10 mouse cellular contexts compared by ENCODE assay signal in the genomic region with DNA sequence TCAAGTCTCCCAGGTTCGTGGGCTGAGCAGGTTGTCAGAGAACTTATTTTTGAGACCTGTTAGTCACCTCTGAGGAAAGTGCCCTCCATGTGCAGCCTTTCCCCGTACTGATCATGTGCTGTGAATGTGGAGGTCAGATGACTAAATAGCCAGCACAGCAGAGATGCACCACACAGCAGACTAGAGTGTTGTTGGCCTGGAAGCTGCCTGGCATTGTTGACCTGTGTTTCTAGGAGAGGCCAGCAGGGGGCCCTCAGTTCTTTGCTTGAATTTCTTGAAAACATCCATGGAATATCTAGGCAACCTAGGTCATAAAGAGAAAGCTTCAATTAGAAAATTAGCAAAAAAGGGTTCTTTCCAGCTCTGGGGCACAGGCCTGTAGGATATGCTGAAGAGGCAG. TPM values are rescaled to one million over a fixed set of nuclear protein-coding genes. Genes with fewer than 3 reads are reported as not detected.
DNase-seq lines count a peak whose midpoint lies in the region; ATAC-seq lines count a peak whose summit lies in the region.
"Had no signal": no experiment of that assay in that cellular context is flagged by ENCODE, and none has a peak within 500 bp of the region (broad histone marks: within the 10 kb centered on the region; RNA-seq: fewer than 3 reads in every experiment).

No protein-coding gene starts in this region.

- H3K27ac ChIP-seq in hindbrain, embryonic 11.5 days (ENCODE audit: low read depth, low read length), result no peak overlapping the region
- no peak overlapping the region for H3K27ac ChIP-seq in hindbrain, embryonic 16.5 days (ENCODE audit: low read depth, low read length)
- H3K27ac ChIP-seq: embryonic facial prominence, embryonic 12.5 days had no signal

- no peak overlapping the region for H3K4me2 ChIP-seq in hindbrain, embryonic 11.5 days (replicated peaks; ENCODE audit: low read depth, low read length)
- no peak overlapping the region for H3K4me2 ChIP-seq in hindbrain, embryonic 16.5 days (ENCODE audit: low read length)
- H3K4me2 ChIP-seq: embryonic facial prominence, embryonic 12.5 days had no signal

- no peak for ATAC-seq in hindbrain, embryonic 11.5 days (ENCODE audit: low FRiP score)
- ATAC-seq in hindbrain, embryonic 16.5 days, result no peak
- 0 out of 2 replicates have a peak, but pooled peaks have one; percentile 22 for ATAC-seq in monocyte, adult 5-6 weeks (replicated peaks; ENCODE audit: insufficient number of reproducible peaks, low FRiP score, low TSS enrichment, poor library complexity, severe bottlenecking)

- no peak overlapping the region for H3K4me3 ChIP-seq in hindbrain, embryonic 11.5 days (ENCODE audit: low read depth, low read length)
- no peak overlapping the region for H3K4me3 ChIP-seq in hindbrain, embryonic 16.5 days (ENCODE audit: low read length)
- H3K4me3 ChIP-seq: embryonic facial prominence, embryonic 12.5 days had no signal

- no peaks in the 10 kb centered on the region for H3K4me1 ChIP-seq in hindbrain, embryonic 11.5 days (replicated peaks; ENCODE audit: control insufficient read depth, insufficient read depth, low read length)
- no peaks in the 10 kb centered on the region for H3K4me1 ChIP-seq in hindbrain, embryonic 16.5 days (ENCODE audit: control insufficient read depth, insufficient read depth, low read depth, low read length)
- H3K4me1 ChIP-seq: embryonic facial prominence, embryonic 12.5 days had no signal

- no peak overlapping the region for H3K9ac ChIP-seq in hindbrain, embryonic 11.5 days (ENCODE audit: low read depth, low read length)
- no peak overlapping the region for H3K9ac ChIP-seq in hindbrain, embryonic 16.5 days (ENCODE audit: low read depth, low read length)
- H3K9ac ChIP-seq: embryonic facial prominence, embryonic 12.5 days had no signal

- H3K36me3 ChIP-seq in hindbrain, embryonic 11.5 days (ENCODE audit: control insufficient read depth, insufficient read depth, low read length), result no peaks in the 10 kb centered on the region
- no peaks in the 10 kb centered on the region for H3K36me3 ChIP-seq in hindbrain, embryonic 16.5 days (ENCODE audit: control insufficient read depth, insufficient read depth, low read length)
- H3K36me3 ChIP-seq: embryonic facial prominence, embryonic 12.5 days had no signal

- WGBS in hindbrain, embryonic 11.5 days, result 55% methylated on average over 2 of the region's 2 CpGs
- 53% methylated on average over 2 of the region's 2 CpGs for whole genome bisulfite sequencing in hindbrain, embryonic 16.5 days

- no peaks in the 10 kb centered on the region for H3K27me3 ChIP-seq in hindbrain, embryonic 11.5 days (ENCODE audit: control insufficient read depth, insufficient read depth, low read length)
- no peaks in the 10 kb centered on the region for H3K27me3 ChIP-seq in hindbrain, embryonic 16.5 days (replicated peaks; ENCODE audit: control insufficient read depth, insufficient read depth, low read length)
- H3K27me3 ChIP-seq: embryonic facial prominence, embryonic 12.5 days had no signal

- no peaks in the 10 kb centered on the region for H3K9me3 ChIP-seq in hindbrain, embryonic 11.5 days (ENCODE audit: control insufficient read depth, low read length)
- no peaks in the 10 kb centered on the region for H3K9me3 ChIP-seq in hindbrain, embryonic 16.5 days (ENCODE audit: control insufficient read depth, low read length)
- H3K9me3 ChIP-seq: embryonic facial prominence, embryonic 12.5 days had no signal

- peak; percentile 81 for DNase-seq in hindbrain, embryonic 11.5 days (ENCODE audit: low spot score)
- peak; percentile 67 for DNase-seq in A20 (ENCODE audit: low read depth, low spot score)
- peak; percentile 37 for DNase-seq in MN1 (ENCODE audit: low spot score)
- DNase-seq in embryo, embryonic 9.5 days (ENCODE audit: extremely low spot score), result peak; percentile 62
- DNase-seq in kidney, postnatal 36 days, result peak; percentile 57 to 78
- DNase-seq in c-Kit-positive CD71-positive TER-119-positive erythroid progenitor cells, embryonic 14.5 days (ENCODE audit: low spot score), result no peak

RNA-seq across cellular contexts. Expression of a gene that starts 23.8 kb away (rescaled TPM):
- polyA plus RNA-seq in hindbrain, embryonic 11.5 days (2014; fragmentation: Nextera tagmentation; extraction: Ambion mirVana), result not detected in 2 replicates
- polyA plus RNA-seq in hindbrain, embryonic 16.5 days (2015; fragmentation: Nextera tagmentation; extraction: Ambion mirVana), result not detected in 2 replicates
- total RNA-seq in monocyte, adult 5-6 weeks (2017), result 99.8 to 219 TPM (median 100 TPM) in 3 replicates
- total RNA-seq: left cerebral cortex, postnatal 25 days had no signal
- polyA plus RNA-seq: embryonic facial prominence, embryonic 12.5 days had no signal

RNA-seq across cellular contexts. Expression of a gene that starts 23.8 kb away (rescaled TPM):
- polyA plus RNA-seq in hindbrain, embryonic 11.5 days (2014; fragmentation: Nextera tagmentation; extraction: Ambion mirVana), result not detected in 2 replicates
- not detected in 2 replicates for polyA plus RNA-seq in hindbrain, embryonic 16.5 days (2015; fragmentation: Nextera tagmentation; extraction: Ambion mirVana)
- total RNA-seq in monocyte, adult 5-6 weeks (2017), result 0.57 TPM in 1 of 3 replicates, not detected in the others
- total RNA-seq: left cerebral cortex, postnatal 25 days had no signal
- polyA plus RNA-seq: embryonic facial prominence, embryonic 12.5 days had no signal

RNA-seq across cellular contexts. Expression of a gene that starts 37.5 kb away (rescaled TPM):
- polyA plus RNA-seq in hindbrain, embryonic 11.5 days (2014; fragmentation: Nextera tagmentation; extraction: Ambion mirVana), result 0.08 TPM in 1 of 2 replicates, not detected in the other
- polyA plus RNA-seq in hindbrain, embryonic 16.5 days (2015; fragmentation: Nextera tagmentation; extraction: Ambion mirVana), result not detected in 2 replicates
- 129 to 160 TPM (median 147 TPM) in 3 replicates for total RNA-seq in monocyte, adult 5-6 weeks (2017)
- total RNA-seq: left cerebral cortex, postnatal 25 days had no signal
- polyA plus RNA-seq: embryonic facial prominence, embryonic 12.5 days had no signal

RNA-seq across cellular contexts. Expression of a gene that starts 41.0 kb away (rescaled TPM):
- polyA plus RNA-seq in hindbrain, embryonic 11.5 days (2014; fragmentation: Nextera tagmentation; extraction: Ambion mirVana), result 0.77 and 0.80 TPM in 2 replicates
- polyA plus RNA-seq in hindbrain, embryonic 16.5 days (2015; fragmentation: Nextera tagmentation; extraction: Ambion mirVana), result 0.49 and 0.72 TPM in 2 replicates
- total RNA-seq in monocyte, adult 5-6 weeks (2017), result 29.0 to 64.0 TPM (median 51.6 TPM) in 3 replicates
